Mouse (Mus musculus) hematopoietic stem cell, adult 5-6 weeks (primary cell): Measurements from ENCODE around the gene Mrpl10. TPM values are rescaled to one million over a fixed set of nuclear protein-coding genes. Genes with fewer than 3 reads are reported as not detected.

Source experiments
- ATAC-seq, 2 experiments: fragments of 125-278 bp in 1 of 2; replicated peaks in 1 of 2; 2 replicates each; pipeline ENCODE4 v1.8.0; 2016 to 2017; ENCODE audit warnings: inconsistent platforms in 2 of 2, mild to moderate bottlenecking in 2 of 2, moderate number of reproducible peaks in 2 of 2, low read depth in 1 of 2, moderate TSS enrichment in 1 of 2; ENCODE audit not compliant: low FRiP score in 2 of 2, poor library complexity in 2 of 2, severe bottlenecking in 2 of 2, insufficient read depth in 1 of 2, low TSS enrichment in 1 of 2
- total RNA-seq: library from RNA; stranded (forward); fragments of 172-1452, 232-1000 nt; gene quantifications from 2 replicates; pipeline ENCODE4 v1.2.3, GENCODE M21; 2017

Gene Mrpl10
- total RNA-seq, 1 experiment from 2014 or later, result 17.1 TPM

DNA sequence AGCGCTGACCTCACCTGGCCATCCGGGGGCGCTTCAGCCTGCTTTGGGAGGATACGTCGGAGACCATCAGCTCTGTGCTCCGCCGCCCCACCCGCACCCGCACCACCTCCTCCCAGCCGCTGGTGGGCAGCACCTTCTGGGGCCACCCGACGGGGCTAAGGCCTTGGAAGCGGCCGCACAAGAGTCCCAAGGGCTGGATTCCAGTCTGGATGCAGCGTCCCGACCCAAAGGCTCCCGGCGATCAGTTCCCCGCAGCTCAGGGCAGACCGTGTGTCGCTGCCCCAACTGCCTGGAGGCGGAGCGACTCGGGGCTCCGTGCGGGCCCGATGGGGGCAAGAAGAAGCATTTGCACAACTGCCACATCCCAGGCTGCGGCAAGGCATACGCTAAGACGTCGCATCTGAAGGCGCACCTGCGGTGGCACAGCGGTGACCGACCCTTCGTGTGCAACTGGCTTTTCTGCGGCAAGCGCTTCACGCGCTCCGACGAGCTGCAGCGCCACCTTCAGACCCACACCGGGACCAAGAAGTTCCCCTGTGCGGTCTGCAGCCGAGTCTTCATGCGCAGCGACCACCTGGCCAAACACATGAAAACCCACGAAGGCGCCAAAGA lies 19.4 kb upstream of the Mrpl10 start:
- peak; percentile 52 to 58; a peak in 3 of 4 replicates for ATAC-seq

DNA sequence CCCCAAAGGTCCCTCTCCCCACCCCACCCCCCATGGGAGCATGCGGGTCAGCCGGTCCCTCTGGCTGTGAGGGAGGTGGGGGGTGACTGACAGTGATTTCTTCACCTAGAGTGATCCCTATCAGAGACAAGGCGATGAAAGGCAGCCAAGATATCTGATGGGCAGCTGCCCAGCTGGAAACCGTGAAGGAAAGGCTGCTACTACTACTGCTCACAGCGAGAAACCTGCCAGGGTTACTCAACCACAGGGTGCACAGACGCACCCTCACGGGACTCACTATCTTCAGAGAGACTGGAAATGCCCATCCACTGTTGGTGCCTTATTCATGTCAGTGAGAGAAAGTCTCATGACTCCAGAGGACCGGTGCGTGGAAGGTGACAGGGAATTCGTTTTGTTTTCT lies 16.4 kb upstream of the Mrpl10 start:
- ATAC-seq, result no peak

DNA sequence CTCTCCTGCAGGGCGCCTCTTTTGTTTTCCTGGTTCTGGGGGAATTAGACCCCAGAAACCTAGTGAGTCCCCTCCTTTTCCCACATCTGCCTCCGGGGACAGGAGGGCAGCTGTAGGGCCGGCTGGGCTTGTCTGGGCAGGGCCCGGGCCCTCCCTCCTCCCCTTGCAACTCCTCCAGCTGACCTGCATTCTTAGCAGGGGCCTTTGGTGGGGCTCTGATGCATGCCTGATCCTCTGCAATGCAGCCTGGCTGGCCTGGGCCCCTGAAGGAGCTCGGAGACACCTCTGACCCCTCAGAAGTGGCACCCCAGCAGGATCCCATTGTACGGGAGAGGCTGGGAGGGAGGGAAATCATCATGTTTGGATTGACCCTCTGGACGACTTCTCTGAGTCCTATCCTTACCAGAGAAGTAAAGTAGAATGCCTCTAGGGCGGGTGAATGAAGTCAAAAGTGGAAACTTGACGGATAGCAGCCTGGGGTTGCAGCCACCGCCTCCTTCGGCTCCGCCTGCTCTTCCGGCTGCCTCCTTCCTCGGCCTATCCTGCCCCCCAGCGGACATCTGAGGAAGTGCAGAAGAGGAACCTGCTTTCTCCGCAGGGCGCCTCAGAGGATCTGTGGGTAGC lies 15.5 kb upstream of the Mrpl10 start:
- peak; percentile 82 to 85 for ATAC-seq

DNA sequence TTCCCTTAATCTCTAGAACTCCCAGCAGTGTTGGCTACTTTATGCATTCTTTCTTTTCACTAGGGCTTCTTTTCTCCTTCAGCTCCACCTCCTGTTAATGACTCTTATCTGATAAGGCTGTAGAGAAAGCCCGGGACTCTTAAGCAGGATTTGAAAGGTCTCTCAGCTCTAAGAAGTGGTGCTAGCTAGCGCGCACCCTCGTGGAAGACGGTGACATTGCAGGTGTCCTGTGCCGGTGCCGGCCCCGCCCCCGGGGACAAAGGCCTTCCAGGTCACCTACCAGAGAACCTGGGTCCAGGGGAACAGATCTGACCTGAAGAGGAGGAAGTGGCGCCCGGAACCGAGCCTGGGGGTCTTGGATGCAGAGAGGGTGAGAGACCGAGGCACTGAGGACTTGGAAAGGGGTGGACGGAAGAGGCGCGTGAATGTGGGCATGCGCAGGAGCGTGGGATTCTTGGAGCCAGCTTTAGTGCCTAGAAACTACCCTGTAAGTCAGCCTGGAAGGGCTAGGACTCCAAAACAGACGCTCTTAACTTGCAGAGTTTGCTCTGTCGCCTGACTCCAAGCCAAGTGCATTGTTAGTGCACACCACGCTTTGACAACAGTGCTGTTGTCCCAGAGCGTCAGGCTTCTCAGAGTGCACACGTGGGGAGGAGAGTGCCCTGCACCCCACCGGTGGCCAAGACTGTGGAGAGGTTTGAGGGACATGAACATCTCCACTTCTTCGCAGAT lies 11.5 kb upstream of the Mrpl10 start, which contains the start of gene Scrn2:
Gene Scrn2, plus strand, starts transcription at position 253 of the 732 bp plus-strand sequence.
- ATAC-seq, result peak; percentile 82 to 85

DNA sequence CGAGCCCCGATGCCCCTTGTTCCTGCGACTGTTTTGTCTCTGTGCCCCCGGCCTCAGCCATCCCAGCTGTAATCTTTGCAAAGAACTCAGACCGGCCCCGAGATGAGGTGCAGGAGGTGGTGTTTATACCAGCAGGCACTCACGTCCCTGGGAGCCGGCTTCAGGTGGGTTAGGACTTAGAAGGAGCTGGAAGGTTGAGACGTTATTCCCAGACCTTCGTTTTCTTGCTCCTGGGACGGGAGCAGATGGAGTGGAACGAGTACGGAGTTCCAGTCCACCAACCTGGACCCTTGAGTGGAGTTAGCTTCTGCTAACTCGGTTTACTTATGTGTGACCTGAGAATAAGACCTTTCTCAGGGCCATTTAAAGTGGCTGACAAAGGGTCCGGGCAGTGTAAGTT lies 10.9 kb upstream of the Mrpl10 start:
- no peak for ATAC-seq

DNA sequence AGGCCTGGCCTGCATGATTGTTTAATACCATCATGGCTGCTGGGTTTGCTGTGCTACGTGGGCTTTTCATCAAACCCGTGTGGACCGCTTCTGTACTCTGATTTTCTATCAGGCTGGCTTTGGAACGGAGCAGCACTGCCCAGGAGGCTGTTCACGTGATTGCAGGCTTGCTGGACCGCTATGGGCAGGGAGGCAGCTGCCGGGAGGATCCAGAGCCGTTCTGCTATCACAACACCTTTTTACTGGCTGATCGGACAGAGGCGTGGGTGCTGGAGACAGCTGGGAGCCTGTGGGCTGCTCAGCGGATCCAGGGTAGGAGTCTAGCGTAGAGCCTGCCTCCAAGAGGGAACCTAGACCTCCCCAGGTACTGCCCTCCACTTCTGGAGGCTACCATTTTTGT lies 9.4 kb upstream of the Mrpl10 start:
- no peak for ATAC-seq

DNA sequence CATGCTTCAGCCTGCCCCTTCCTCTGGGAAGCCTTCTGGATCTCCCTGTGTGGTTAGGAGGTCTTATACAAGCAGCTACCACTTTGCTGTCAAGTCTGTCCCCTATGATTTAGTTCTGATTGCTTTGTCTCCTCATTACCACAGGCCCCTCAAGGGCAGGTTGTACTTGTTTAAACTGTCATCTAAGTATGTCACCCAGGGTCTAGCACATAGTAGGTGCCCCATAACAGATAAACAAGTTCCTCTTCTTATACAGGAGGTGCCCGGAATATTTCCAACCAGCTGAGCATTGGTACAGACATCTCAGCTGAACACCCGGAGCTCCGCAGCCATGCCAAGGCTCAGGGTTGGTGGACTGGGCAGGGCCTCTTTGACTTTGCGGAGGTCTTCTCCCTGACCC lies 8.9 kb upstream of the Mrpl10 start:
- no peak for ATAC-seq

DNA sequence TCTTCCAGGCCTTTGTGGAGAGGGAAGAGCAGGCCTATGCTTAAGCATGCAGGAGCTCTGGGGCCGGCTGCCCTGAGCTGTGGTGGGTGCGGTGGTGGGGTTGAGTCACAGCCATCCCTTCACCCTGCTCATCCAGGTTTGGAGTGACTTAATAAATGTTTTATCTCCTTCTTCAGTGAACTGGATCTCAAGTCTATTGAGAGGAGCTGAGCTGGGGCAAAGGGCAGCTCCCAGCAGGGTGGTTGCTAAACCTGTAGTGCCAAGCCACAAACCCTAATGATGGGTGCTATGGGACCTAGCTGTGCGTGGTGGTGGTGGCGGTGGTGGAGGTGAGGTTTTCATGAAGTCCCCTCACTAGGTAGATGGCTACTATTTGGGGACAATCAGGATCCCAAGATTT lies 7.6 kb upstream of the Mrpl10 start:
- ATAC-seq, result no peak

DNA sequence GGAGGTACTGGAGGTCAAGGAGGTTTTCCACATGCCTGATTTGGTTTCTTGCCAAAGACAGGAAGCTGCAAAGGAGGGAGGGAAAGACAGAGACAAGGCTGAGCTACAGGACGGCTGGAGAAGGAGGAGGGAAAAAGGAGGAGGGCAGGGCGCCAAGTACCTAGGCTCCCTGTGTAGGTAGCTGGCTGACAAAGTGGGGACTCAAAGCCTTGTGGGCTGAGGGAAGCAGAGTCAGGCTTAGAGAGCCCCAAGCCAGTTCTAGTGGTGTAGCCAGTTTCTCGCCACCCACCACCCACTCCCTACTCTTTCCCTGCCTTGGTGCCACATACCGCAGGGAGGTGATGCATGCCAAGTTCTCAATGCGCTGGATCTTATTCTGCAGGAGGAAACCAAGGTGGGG lies 5.2 kb upstream of the Mrpl10 start:
- ATAC-seq, result no peak

DNA sequence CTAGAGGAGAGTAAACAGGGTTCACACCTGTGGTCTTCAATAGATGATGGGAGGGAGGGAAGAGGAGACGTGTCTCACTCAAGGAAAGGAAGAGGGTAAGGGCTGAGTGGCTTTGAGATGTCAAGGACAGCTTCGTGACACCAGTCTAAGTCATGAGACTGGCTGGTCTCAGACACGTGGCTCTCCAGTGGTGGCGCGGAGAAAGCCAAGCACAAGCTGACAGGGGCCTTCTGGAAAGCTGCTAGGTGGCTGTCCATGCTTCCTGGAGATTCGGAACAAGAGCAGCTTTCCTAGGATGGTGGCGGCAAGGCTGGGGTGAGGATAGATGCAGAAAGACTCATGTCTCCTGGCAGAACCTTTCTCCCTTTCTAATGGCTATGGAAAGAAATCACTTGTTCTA lies 2.5 kb upstream of the Mrpl10 start:
- ATAC-seq, result no peak

DNA sequence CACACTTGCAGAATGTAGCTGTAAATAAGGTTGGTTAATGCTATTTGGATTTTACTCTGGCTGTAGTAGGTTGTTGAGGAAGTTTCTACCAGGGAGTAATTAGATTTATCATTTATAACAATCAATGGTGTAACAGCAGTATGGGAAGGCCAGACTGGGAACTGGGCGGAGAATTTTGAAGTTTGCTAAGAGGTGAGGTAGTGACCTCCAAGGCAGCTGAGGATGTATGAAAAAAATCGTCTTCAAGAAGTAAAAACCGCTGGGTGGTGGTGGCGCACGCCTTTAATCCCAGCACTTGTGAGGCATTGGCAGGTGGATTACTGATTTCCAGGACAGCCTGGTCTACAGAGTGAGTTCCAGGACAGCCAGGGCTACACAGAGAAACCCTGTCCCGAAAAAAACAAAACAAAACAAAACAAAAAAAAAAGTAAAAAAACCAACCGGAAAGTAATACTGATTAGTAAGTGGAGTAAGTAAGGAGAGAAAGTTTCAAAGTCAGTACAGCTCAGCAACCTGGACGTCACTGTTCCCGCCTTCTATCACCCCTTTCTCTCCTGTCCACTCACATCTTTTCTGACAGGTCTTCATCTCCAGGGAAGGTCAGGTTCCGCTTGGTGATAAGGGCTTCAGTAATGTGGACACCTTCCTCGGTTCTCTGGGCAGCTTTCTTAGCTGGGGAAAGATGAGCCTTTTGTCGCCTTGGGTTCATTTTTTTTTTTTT lies 899 bp upstream of the Mrpl10 start:
- ATAC-seq, result no peak

DNA sequence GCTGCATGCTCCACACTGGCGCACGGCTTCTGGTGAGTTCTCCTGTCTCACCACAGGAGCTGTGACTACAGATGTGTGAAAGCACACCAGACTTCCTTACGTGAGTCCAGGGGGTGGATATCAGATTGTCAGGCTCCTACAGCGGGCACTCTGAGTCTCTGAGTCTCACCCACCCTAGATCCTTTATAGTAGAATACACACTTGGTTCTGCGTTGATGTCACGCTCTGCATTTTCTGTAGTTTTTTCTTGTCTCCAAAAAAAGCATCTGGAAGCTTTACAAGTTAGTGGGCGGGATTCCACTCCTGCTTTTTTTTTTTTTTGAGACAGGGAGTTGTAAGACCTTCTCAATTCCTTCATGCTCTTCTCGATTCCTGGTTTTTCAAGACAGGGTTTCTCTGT lies 3.5 kb downstream of the Mrpl10 start:
- ATAC-seq, result no peak

DNA sequence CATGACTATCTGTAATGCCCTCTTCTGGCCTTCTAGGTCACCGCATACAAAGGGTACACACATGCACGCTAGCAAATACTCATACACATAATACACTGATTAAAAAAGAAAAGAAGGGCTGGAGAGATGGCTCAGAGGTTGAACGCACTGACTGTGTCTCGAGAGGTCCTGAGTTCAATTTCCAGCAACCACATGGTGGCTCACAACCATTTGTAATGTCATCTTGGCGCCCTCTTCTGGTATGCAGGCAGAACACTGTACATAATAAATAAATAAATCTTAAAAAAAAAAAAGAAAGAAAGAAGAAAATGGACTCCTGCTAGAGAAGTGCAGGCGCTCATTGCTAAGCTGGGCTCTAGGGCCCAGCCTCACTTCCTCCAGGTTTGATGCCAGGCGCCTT lies 4.5 kb downstream of the Mrpl10 start:
- no peak for ATAC-seq

DNA sequence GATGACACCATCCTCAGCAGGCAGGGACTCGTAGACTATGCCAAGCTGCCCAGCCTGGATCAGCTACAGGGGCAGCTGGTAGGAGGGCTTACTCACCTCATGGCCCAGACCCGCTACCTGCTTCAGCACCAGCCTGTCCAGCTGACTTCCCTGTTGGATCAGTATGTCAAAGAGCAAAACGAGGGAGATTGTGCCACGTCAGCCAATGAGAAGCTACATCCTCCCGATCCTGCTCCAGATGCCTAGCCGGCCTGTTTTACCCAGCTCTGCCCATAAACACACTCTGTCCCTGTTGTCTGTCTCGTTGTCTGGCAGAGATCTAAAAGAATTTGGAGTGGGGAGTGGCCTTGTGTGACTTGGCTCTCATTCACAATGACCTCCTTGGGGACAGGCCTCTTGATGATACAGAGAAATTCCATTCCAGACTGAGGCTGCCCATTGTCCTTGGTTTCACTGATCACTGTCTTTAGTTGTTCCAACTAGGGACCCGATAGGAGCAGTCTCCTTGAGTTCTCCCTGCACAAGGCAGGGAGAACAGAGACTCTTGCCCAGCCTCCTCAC lies 6.8 kb downstream of the Mrpl10 start:
- no peak for ATAC-seq

DNA sequence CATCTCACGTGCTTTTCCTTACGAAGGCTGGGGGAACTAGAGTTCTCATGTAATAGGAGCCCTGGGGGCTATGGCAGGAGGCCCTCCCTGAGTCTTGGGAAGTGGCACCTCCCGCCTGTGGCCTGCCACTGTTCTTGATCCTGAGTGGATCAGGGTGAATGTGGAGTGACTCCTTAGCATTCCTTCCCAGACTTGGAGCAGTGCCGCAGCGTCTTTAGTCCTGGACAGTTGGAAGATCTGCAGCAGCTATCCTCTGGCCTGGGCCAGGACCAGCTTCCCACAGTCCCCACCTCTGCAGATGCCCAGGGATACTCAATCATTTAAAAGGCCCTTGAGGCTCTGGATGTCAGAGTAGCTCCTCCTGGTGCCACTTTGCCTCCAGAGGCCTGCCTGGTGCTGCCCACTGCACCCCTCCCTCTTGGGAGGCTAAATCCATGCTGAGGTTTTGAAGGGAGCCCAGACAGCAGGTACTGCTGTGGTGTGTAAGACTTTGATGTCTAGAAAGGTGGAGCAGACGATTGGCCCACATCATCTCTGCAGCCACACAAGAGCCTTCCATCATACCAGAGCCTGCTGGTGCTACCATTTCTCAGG lies 8.2 kb downstream of the Mrpl10 start:
- ATAC-seq, result no peak

DNA sequence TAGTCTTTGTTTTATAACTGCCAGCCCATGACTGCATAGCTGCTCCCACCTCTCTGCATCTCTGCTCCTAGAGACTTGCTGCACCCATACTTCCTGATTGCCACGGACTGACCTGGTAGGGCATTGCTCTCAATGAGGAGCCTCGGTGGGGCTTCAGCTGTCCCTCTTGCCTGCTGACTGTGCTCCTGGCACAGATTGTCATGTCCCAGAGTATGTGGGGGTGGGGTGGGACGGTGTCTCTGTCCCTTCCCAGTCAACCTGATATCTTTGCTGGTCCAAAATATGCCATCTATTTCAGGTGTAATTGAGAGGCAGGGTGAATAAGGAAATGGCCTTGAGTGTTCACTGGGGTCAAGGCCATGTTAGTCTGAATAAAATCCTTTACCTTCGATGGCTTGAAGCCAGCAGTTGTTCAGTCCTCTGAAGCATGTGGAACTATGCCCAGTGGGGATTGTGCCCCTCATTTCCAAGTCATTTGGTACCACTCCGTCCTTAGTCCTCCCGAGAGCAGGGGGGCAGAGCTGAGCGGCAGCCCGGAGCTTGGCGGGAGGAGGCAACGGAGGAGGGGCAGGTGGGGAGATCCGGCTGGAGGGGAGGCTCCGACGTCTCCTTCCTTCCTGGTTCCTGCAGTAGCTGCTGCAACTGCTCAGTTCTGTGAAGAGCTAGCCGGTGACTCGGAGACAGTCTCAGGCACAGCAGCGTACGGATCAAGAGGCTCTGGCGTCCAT lies 9.0 kb downstream of the Mrpl10 start, which contains the start of gene Osbpl7:
Gene Osbpl7, plus strand, starts transcription at position 413 of the 728 bp plus-strand sequence.
- ATAC-seq, result peak; percentile 85 to 93
